Mouse (Mus musculus) brain, adult 10 weeks (tissue): ENCODE data around the gene Dhdh. TPM values are rescaled to one million over a fixed set of nuclear protein-coding genes. Genes with fewer than 3 reads are reported as not detected.

ENCODE experiments used
- polyA plus RNA-seq: library from polyadenylated mRNA; stranded (reverse); fragments of 350-450 nt; fragmentation: Illumina TruSeq; extraction: RNeasy Lipid Tissue Mini Kit (QIAGEN cat#74804); gene quantifications from one replicate; pipeline ENCODE4 v1.2.3, GENCODE M21; 2015; ENCODE audit warnings: low read depth, low replicate concordance

Dhdh gene
- 6.1 TPM for polyA plus RNA-seq

GRCm38 (mm10) chr7:45488293-45489204 lies at the start of gene Dhdh:
Gene Dhdh, minus strand, starts transcription at chr7:45488805.

GRCm38 (mm10) chr7:45525809-45526473 lies 37.3 kb upstream of the Dhdh start, which contains the start of the genes Ppp1r15a and Plekha4:
Gene Ppp1r15a, minus strand, starts transcription at chr7:45526268.
Gene Plekha4, plus strand, starts transcription at chr7:45526330.

GRCm38 (mm10) chr7:45509912-45510787 lies 21.5 kb upstream of the Dhdh start, which contains the start of gene Nucb1:
Gene Nucb1, minus strand, starts transcription at chr7:45510406.

GRCm38 (mm10) chr7:45486761-45487415 lies 1.7 kb downstream of the Dhdh start, which contains the start of gene Gm45808:
Gene Gm45808, minus strand, starts transcription at chr7:45486811.

GRCm38 (mm10) chr7:45481374-45481927 lies 7.2 kb downstream of the Dhdh start, which contains the start of gene Tulp2:
Gene Tulp2, plus strand, starts transcription at chr7:45481877.

GRCm38 (mm10) chr7:45466283-45467089 lies 22.1 kb downstream of the Dhdh start, which contains the start of gene Bax:
Gene Bax, minus strand, starts transcription at chr7:45466898.

GRCm38 (mm10) chr7:45459564-45460140 lies 29.0 kb downstream of the Dhdh start, which contains the start of gene Ftl1:
Gene Ftl1, minus strand, starts transcription at chr7:45459884.

GRCm38 (mm10) chr7:45437521-45438276 lies 50.9 kb downstream of the Dhdh start, which contains the start of gene Ruvbl2:
Gene Ruvbl2, minus strand, starts transcription at chr7:45438096.

GRCm38 (mm10) chr7:45434203-45435015 lies 54.2 kb downstream of the Dhdh start, which contains the start of gene Gys1:
Gene Gys1, plus strand, starts transcription at chr7:45434844.

Other genes with a start within 250 kb of the Dhdh start
- 3.8 TPM for gene Cd37, start 249.7 kb downstream of the Dhdh start, polyA plus RNA-seq
- 1.2 TPM for gene Slc6a16, start 247.7 kb downstream of the Dhdh start, polyA plus RNA-seq
- gene Slc6a21, start 211.3 kb downstream of the Dhdh start, polyA plus RNA-seq = not detected
- 19.6 TPM for gene Trpm4, start 155.0 kb downstream of the Dhdh start, polyA plus RNA-seq
- gene Hrc, start 153.5 kb downstream of the Dhdh start, polyA plus RNA-seq = 0.54 TPM
- gene Ppfia3, start 121.8 kb downstream of the Dhdh start, polyA plus RNA-seq = 84.5 TPM
- 167 TPM for gene Lin7b, start 118.2 kb downstream of the Dhdh start, polyA plus RNA-seq
- 309 TPM for gene Snrnp70, start 93.1 kb downstream of the Dhdh start, polyA plus RNA-seq
- not detected for gene Kcna7, start 83.2 kb downstream of the Dhdh start, polyA plus RNA-seq
- not detected for gene Ntf5, start 75.1 kb downstream of the Dhdh start, polyA plus RNA-seq
- not detected for gene Lhb, start 68.0 kb downstream of the Dhdh start, polyA plus RNA-seq
- gene Gys1, start 54.0 kb downstream of the Dhdh start, polyA plus RNA-seq = 14.8 TPM
- gene Ruvbl2, start 50.7 kb downstream of the Dhdh start, polyA plus RNA-seq = 40.3 TPM
- 586 TPM for gene Ftl1, start 28.9 kb downstream of the Dhdh start, polyA plus RNA-seq
- 77.2 TPM for gene Bax, start 21.9 kb downstream of the Dhdh start, polyA plus RNA-seq
- 0.27 TPM for gene Tulp2, start 6.9 kb downstream of the Dhdh start, polyA plus RNA-seq
- not detected for gene Gm45808, start 2.0 kb downstream of the Dhdh start, polyA plus RNA-seq
- gene Nucb1, start 21.6 kb upstream of the Dhdh start, polyA plus RNA-seq = 90.0 TPM
- gene Ppp1r15a, start 37.5 kb upstream of the Dhdh start, polyA plus RNA-seq = 17.3 TPM
- gene Plekha4, start 37.5 kb upstream of the Dhdh start, polyA plus RNA-seq = 2.7 TPM
- gene Hsd17b14, start 66.1 kb upstream of the Dhdh start, polyA plus RNA-seq = not detected
- 17.1 TPM for gene Bcat2, start 81.3 kb upstream of the Dhdh start, polyA plus RNA-seq
- not detected for gene Fgf21, start 126.7 kb upstream of the Dhdh start, polyA plus RNA-seq
- not detected for gene Fut1, start 128.5 kb upstream of the Dhdh start, polyA plus RNA-seq
- not detected for gene Izumo1, start 133.0 kb upstream of the Dhdh start, polyA plus RNA-seq
- gene Rasip1, start 138.7 kb upstream of the Dhdh start, polyA plus RNA-seq = 4.0 TPM
- 4.0 TPM for gene Mamstr, start 151.2 kb upstream of the Dhdh start, polyA plus RNA-seq
- gene Fut2, start 177.6 kb upstream of the Dhdh start, polyA plus RNA-seq = 0.31 TPM
- 5.4 TPM for gene Ntn5, start 195.2 kb upstream of the Dhdh start, polyA plus RNA-seq
- 1.1 TPM for gene Sec1, start 205.6 kb upstream of the Dhdh start, polyA plus RNA-seq
- 234 TPM for gene Car11, start 211.0 kb upstream of the Dhdh start, polyA plus RNA-seq
- 80.7 TPM for gene Dbp, start 216.3 kb upstream of the Dhdh start, polyA plus RNA-seq
- gene Rpl18, start 226.7 kb upstream of the Dhdh start, polyA plus RNA-seq = 458 TPM
- gene Sphk2, start 229.2 kb upstream of the Dhdh start, polyA plus RNA-seq = 18.2 TPM
- gene Fam83e, start 232.4 kb upstream of the Dhdh start, polyA plus RNA-seq = not detected
- gene Spaca4, start 237.0 kb upstream of the Dhdh start, polyA plus RNA-seq = not detected